Mouse (Mus musculus): Measurements from ENCODE around the gene Platr17.

Gene Platr17

GRCm38 (mm10) chr17:33919351-33920281, 14.7 kb downstream of the Platr17 start:
- peak; percentile 96 for DNase-seq (ENCODE audit: low read depth)

GRCm38 (mm10) chr17:33920282-33921097, 15.6 kb downstream of the Platr17 start:
- DNase-seq (ENCODE audit: low read depth), result peak; percentile 95

GRCm38 (mm10) chr17:33921361-33921760, 16.4 kb downstream of the Platr17 start:
- no peak for DNase-seq (ENCODE audit: low read depth)

- DNase-seq (ENCODE audit: low read depth), result peak; percentile 84
Observed at GRCm38 (mm10) chr17:33924577-33925283, 19.8 kb downstream of the Platr17 start.

GRCm38 (mm10) chr17:33925406-33926116, 20.6 kb downstream of the Platr17 start:
- peak; percentile 43 for DNase-seq (ENCODE audit: low read depth)

- peak; percentile 61 for DNase-seq (ENCODE audit: low read depth)
Observed at GRCm38 (mm10) chr17:33926207-33926932, 21.4 kb downstream of the Platr17 start.

- DNase-seq (ENCODE audit: low read depth), result no peak
Observed at GRCm38 (mm10) chr17:33928251-33928947, 23.5 kb downstream of the Platr17 start.

GRCm38 (mm10) chr17:33929371-33930279, 24.7 kb downstream of the Platr17 start, which contains the start of gene Rgl2:
Rgl2 (plus strand) TSS chr17:33929543.
- peak; percentile 96 for DNase-seq (ENCODE audit: low read depth)

- peak; percentile 87 for DNase-seq (ENCODE audit: low read depth)
Observed at GRCm38 (mm10) chr17:33930280-33931158, 25.6 kb downstream of the Platr17 start.

- DNase-seq (ENCODE audit: low read depth), result peak; percentile 68
Observed at GRCm38 (mm10) chr17:33931159-33931866, 26.4 kb downstream of the Platr17 start.

GRCm38 (mm10) chr17:33931947-33932346, 27.0 kb downstream of the Platr17 start:
- DNase-seq (ENCODE audit: low read depth), result no peak

GRCm38 (mm10) chr17:33932448-33932847, 27.5 kb downstream of the Platr17 start:
- no peak for DNase-seq (ENCODE audit: low read depth)

GRCm38 (mm10) chr17:33932970-33933369, 28.0 kb downstream of the Platr17 start:
- DNase-seq (ENCODE audit: low read depth), result no peak

GRCm38 (mm10) chr17:33935422-33936055, 30.6 kb downstream of the Platr17 start:
- no peak for DNase-seq (ENCODE audit: low read depth)

GRCm38 (mm10) chr17:33936993-33937392, 32.1 kb downstream of the Platr17 start:
- DNase-seq (ENCODE audit: low read depth), result no peak

GRCm38 (mm10) chr17:33938783-33939182, 33.8 kb downstream of the Platr17 start:
- no peak for DNase-seq (ENCODE audit: low read depth)

Data from induced T-regulatory cell, adult 2 months (primary cell).